Mouse (Mus musculus) heart, embryonic 12.5 days (tissue): ENCODE measurements around the gene Olfr522. TPM values are rescaled to one million over a fixed set of nuclear protein-coding genes. Genes with fewer than 3 reads are reported as not detected.

Experiments used
- ATAC-seq: fragments of 200-750 bp; cut with Nextera tagmentation; 2 replicates; pipeline ENCODE4 v1.8.0; 2017; ENCODE audit warnings: moderate TSS enrichment, moderate library complexity; ENCODE audit not compliant: insufficient number of reproducible peaks, low FRiP score
- H3K27ac ChIP-seq: fragments of 300-500 bp; sonication (generic); 2 replicates; pipeline ENCODE4 v1.5.1; 2016; ENCODE audit warnings: mild to moderate bottlenecking, moderate library complexity; ENCODE audit not compliant: poor library complexity, severe bottlenecking
- H3K27me3 ChIP-seq: fragments of 300-500 bp; sonication (generic); replicated peaks from 2 replicates; pipeline ENCODE4 v1.6.1; 2016; ENCODE audit warnings: mild to moderate bottlenecking, moderate library complexity
- H3K36me3 ChIP-seq: fragments of 300-500 bp; sonication (generic); 2 replicates; pipeline ENCODE4 v1.6.1; 2016; ENCODE audit warnings: mild to moderate bottlenecking, moderate library complexity
- H3K4me1 ChIP-seq: fragments of 300-500 bp; sonication (generic); replicated peaks from 2 replicates; pipeline ENCODE4 v1.6.1; 2016; ENCODE audit warnings: mild to moderate bottlenecking
- H3K4me2 ChIP-seq: fragments of 300-500 bp; sonication (generic); 2 replicates; pipeline ENCODE4 v1.6.1; 2016; ENCODE audit warnings: mild to moderate bottlenecking, moderate library complexity
- H3K4me3 ChIP-seq: fragments of 300-500 bp; sonication (generic); 2 replicates; pipeline ENCODE4 v1.5.1; 2016; ENCODE audit warnings: mild to moderate bottlenecking
- H3K9ac ChIP-seq: fragments of 300-500 bp; sonication (generic); 2 replicates; pipeline ENCODE4 v1.6.1; 2016; ENCODE audit warnings: mild to moderate bottlenecking, moderate library complexity
- H3K9me3 ChIP-seq: fragments of 300-500 bp; sonication (generic); replicated peaks from 2 replicates; pipeline ENCODE4 v1.6.1; 2016; ENCODE audit warnings: mild to moderate bottlenecking, moderate library complexity
- WGBS: fragments of 180-500 bp; shearing (Covaris S2); methylation state at CpG from one replicate; pipeline ENCODE4 v1.1.7; 2016; 5-methylcytosine and 5-hydroxymethylcytosine counted together
- polyA plus RNA-seq: library from polyadenylated mRNA; unstranded; fragments of >200 nt; fragmentation: Nextera tagmentation; extraction: Ambion mirVana; gene quantifications from 2 replicates; pipeline ENCODE4 v1.2.1, GENCODE M21; 2016

Gene Olfr522
- polyA plus RNA-seq, 1 experiment from 2014 or later = not detected

DNA sequence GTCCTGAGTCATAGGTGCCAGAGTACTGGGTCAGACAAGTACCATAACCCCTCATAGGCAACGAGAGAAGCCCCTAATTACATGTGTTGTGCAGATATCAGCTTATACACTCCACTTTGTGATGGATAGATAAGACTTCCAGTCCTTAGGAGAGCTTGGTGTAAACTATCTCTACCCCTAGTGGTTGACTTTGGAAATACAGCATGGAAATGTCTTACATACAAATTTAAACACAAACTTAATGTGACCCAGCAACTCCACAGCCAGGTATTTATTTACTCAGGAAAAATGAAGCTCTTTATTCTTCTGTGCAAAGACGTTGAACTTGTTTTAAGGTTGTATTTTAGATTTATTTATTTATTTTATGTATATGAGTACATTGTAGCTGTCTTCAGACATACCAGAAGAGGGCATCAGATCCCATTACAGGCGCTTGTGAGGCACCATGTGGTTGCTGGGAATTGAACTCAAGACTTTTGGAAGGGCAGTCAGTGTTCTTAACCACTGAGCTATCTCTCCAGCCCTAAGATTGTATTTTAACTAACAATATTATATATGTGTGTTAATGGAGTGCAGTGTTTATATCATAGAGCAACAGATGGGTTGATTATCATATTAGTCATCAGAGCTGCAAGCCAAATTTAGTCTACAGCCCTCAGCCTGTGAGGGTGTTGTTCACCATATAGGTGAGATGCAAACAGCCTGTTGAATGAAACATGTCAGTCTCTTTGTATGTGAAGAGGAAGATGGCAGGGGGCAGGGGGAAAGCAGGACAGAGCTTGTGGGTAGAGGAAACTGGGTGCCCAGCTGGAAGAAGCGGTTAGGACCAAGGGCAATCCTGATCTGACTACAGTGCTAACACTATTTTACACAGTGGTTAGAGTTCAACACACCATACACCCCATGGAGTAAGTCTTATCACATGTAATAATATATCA lies 24.1 kb upstream of the Olfr522 start:
- Histone ChIP-seq H3K4me2 (no peak overlapping the region), H3K9me3 (no peaks in the 10 kb centered on the region), H3K9ac (no peak overlapping the region), H3K27ac (no peak overlapping the region), H3K27me3 (no peaks in the 10 kb centered on the region; the same call in 1 of the 2 replicates), H3K4me1 (no peaks in the 10 kb centered on the region), H3K4me3 (no peak overlapping the region), H3K36me3 (no peaks in the 10 kb centered on the region)
- 45% methylated on average over 4 of the region's 4 CpGs for WGBS
- ATAC-seq = no peak

DNA sequence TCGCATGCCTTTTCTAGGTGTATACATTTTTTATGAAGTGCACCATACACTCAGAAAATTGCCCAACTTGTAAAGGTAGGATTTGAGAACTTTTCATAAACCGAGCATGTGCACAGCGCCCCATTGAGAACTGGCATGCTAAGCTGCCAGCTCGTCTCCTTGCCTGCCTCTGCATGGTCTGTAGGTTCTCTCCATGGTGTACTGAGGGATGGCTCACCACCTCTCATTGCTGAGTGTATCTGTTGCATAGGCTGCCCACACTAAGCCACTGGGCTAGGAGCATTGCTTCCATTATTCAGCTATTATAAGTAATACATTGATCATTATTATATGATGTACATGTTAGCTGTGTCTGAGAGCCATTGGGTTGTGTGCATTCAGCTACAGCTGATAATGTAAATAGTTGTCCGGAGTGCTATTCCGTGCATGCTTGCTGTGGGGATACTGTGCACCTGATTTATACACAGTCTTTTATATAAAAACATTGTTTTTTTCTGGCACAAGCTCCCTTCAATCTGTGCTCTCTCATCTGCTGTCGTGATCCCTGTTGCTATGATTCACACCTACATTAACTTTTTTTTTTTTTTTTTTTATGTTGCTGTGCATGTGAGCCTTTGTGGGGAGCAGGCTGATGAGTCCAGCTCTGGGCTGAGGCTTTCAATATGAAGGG lies 23.3 kb upstream of the Olfr522 start:
- Histone ChIP-seq H3K36me3 (no peaks in the 10 kb centered on the region), H3K4me3 (no peak overlapping the region), H3K27ac (no peak overlapping the region), H3K4me2 (no peak overlapping the region), H3K9ac (no peak overlapping the region), H3K27me3 (no peaks in the 10 kb centered on the region; the same call in 1 of the 2 replicates), H3K9me3 (no peaks in the 10 kb centered on the region), H3K4me1 (no peaks in the 10 kb centered on the region)
- WGBS = 74% methylated on average over 7 of the region's 7 CpGs
- ATAC-seq = no peak

DNA sequence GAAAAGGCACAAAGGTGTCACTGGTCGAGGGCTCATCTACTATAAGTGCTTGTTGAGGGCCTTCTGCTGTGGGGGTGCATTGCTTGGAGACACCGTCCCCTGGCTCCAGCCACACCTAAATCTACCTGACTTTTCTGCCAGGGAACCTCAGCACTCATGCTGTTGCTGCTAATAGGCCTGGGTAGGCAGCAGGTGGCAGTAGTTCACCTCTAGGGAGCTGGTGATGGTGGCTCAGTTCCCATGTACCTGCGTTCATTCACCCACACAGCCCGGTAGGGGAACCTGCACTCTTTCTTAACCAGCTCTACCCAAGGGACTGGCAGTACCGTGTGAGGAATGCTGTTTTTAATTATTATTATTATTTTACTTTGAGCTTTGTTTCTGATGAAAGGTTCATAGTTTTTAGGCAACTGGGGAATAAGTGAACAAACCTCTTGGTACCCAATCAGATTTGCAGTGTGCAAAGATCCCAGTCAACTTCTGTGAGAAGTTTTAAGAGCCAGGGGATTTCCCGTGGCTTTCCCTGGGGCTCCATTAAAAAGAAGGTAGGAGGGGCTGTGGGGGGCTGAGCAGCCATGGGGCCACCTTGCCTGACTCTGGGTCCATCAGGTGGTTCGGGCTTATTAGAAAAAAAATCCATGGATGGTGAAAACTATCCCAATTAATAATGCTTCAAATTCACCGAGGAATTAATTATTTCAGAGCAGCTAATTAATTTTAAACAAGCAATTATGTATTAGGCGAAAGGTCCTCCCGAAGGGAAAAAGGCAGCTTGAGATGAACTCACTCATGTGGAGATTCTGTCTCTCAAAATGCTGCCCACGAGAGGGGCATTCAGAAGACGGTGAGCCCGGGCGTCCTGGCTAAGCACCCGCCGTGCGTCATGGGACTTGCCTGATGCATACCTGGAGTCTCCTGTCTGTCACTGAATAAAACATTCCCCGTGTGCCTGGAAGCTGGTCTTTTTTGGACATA lies 22.4 kb upstream of the Olfr522 start:
- Histone ChIP-seq H3K9ac (no peak overlapping the region), H3K36me3 (no peaks in the 10 kb centered on the region), H3K4me2 (no peak overlapping the region), H3K27ac (no peak overlapping the region), H3K4me1 (no peaks in the 10 kb centered on the region), H3K4me3 (no peak overlapping the region), H3K27me3 (no peaks in the 10 kb centered on the region; the same call in 1 of the 2 replicates), H3K9me3 (no peaks in the 10 kb centered on the region)
- no peak for ATAC-seq
- WGBS = 60% methylated on average over 18 of the region's 18 CpGs

DNA sequence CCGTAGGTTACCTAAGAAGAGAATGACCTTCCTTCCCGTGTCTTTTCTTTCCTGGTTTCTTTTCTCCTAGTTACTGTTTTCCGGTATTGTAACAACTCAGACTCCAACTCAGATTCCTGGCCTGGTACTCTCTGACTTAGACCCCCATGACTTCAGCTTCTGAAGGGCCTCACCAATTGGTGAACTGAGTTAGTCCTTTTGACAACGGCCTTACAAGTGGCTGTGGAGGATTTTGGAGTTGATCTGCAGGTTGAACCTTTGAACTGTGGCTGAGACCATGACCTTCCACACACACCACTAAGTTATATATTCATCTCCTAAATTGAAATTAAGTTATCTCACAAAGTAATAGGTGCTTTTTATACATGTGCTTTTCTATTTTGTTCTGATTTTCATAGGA lies 19.6 kb upstream of the Olfr522 start:
- H3K4me2 ChIP-seq = no peak overlapping the region
- no peak for ATAC-seq
- no peaks in the 10 kb centered on the region for H3K4me1 ChIP-seq
- H3K27ac ChIP-seq = no peak overlapping the region
- no peaks in the 10 kb centered on the region for H3K36me3 ChIP-seq
- 72% methylated on average over 4 of the region's 4 CpGs for WGBS
- no peak overlapping the region for H3K4me3 ChIP-seq
- H3K27me3 ChIP-seq = no peaks in the 10 kb centered on the region; the same call in 1 of the 2 replicates
- H3K9me3 ChIP-seq = no peaks in the 10 kb centered on the region
- H3K9ac ChIP-seq = no peak overlapping the region

DNA sequence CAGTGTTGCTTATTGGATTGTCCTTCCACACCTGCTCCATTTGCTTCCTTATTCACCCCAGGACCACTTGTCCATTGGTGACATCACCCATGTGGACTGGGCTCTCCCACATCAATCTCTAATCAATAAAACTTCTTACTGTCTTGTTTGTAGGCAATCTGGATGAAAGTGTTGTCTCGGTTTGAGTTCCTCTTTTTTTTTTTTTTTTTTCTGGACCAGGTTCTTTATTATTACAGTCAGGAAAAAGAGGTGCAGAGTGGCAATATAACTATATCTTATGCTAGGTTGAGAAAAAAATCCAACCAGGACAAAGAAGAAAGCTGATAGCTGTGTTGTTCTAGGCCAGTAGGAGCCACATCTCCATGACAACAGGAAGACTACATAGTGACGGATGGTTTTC lies 16.1 kb upstream of the Olfr522 start:
- no peak for ATAC-seq
- H3K4me3 ChIP-seq = no peak overlapping the region
- no peak overlapping the region for H3K4me2 ChIP-seq
- H3K9ac ChIP-seq = no peak overlapping the region
- H3K9me3 ChIP-seq = no peaks in the 10 kb centered on the region
- H3K4me1 ChIP-seq = no peaks in the 10 kb centered on the region
- H3K27me3 ChIP-seq = no peaks in the 10 kb centered on the region; the same call in 1 of the 2 replicates
- H3K36me3 ChIP-seq = no peaks in the 10 kb centered on the region
- 69% methylated on average over 2 of the region's 2 CpGs for WGBS
- no peak overlapping the region for H3K27ac ChIP-seq

DNA sequence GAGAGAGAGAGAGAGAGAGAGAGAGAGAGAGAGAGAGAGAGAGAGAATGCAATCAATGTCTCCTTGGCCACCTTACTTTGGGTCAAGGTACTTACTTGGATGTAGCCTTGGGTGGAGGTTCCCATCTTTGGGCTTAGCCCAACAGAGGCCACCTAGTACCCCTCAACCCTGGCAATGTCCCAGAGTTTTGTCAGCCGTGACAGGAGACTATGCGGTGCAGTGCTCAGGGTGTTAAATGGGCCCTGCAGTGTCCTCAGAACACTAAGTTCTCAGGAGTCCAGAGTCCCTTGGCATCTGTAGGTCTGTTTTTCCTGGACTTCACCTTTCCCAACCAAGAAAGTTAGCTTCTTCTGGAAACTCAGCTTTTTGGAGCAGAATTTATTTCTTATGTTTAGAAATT lies 14.6 kb upstream of the Olfr522 start:
- 85% methylated on average over 2 of the region's 2 CpGs for WGBS
- H3K27me3 ChIP-seq = no peaks in the 10 kb centered on the region; the same call in 1 of the 2 replicates
- ATAC-seq = no peak
- no peak overlapping the region for H3K27ac ChIP-seq
- H3K4me2 ChIP-seq = no peak overlapping the region
- no peak overlapping the region for H3K4me3 ChIP-seq
- no peaks in the 10 kb centered on the region for H3K9me3 ChIP-seq
- no peak overlapping the region for H3K9ac ChIP-seq
- H3K36me3 ChIP-seq = no peaks in the 10 kb centered on the region
- H3K4me1 ChIP-seq = no peaks in the 10 kb centered on the region

DNA sequence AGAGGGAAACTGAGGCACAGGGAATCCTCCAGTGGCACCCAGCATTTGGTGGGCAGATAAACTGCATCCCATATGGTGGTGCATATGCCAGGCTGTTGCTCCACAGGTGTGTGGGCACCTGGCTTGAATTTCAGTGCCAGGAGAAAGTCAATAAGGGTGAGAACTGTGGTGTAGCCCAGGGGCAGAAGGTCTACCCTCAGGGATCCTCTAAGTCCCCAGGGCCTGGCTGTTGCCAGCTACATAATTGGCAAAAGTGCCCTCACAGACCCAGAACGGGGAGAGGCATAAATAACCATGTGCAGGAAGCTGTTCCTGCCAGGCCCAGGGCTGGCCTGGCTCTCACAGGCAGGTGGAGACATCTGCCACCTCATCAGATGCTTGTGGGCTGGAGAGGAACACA lies 8.4 kb upstream of the Olfr522 start, which contains the start of gene Olfr523:
Gene Olfr523 (plus strand): TSS at position 282 of the 400 bp plus-strand sequence.
- 39% methylated on average over 1 of the region's 1 CpGs for WGBS

DNA sequence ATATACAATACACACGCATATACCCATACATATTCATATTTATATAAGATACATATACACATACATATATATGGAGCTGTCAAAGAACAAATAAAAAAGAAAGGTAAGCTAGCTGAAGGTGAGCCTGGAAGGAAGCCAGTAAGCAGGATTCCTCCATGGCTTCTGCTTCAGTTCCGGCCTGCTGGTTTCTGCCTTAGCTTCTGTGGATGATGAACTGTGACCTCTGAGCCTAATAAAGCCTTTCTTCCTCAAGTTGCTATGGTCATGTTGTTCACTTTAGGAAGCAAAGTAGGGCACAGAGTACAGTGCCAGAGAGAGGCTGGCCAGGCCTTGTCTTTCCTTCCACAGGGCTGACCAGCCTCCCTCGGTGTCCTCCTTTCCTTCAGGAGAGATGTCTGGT lies 6.3 kb upstream of the Olfr522 start:
- no peak overlapping the region for H3K4me2 ChIP-seq
- no peaks in the 10 kb centered on the region for H3K36me3 ChIP-seq
- no peaks in the 10 kb centered on the region for H3K4me1 ChIP-seq
- H3K9me3 ChIP-seq = no peaks in the 10 kb centered on the region
- no peak overlapping the region for H3K27ac ChIP-seq
- no peak overlapping the region for H3K9ac ChIP-seq
- WGBS = 89% methylated on average over 3 of the region's 3 CpGs
- H3K4me3 ChIP-seq = no peak overlapping the region
- H3K27me3 ChIP-seq = no peaks in the 10 kb centered on the region; the same call in 1 of the 2 replicates
- no peak for ATAC-seq

More for the DNA sequence above, 8.4 kb upstream of the Olfr522 start, which contains the start of gene Olfr523:
- H3K4me1 ChIP-seq = no peaks in the 10 kb centered on the region
- no peak for ATAC-seq
- no peak within 1 kb of the TSS for H3K9ac ChIP-seq
- H3K9me3 ChIP-seq = no peaks in the 10 kb centered on the region
- H3K4me3 ChIP-seq = no peak within 1 kb of the TSS
- H3K27ac ChIP-seq = no peak within 1 kb of the TSS
- H3K27me3 ChIP-seq = no peaks in the 10 kb centered on the region; the same call in 1 of the 2 replicates
- no peaks in the 10 kb centered on the region for H3K36me3 ChIP-seq
- H3K4me2 ChIP-seq = no peak within 1 kb of the TSS

DNA sequence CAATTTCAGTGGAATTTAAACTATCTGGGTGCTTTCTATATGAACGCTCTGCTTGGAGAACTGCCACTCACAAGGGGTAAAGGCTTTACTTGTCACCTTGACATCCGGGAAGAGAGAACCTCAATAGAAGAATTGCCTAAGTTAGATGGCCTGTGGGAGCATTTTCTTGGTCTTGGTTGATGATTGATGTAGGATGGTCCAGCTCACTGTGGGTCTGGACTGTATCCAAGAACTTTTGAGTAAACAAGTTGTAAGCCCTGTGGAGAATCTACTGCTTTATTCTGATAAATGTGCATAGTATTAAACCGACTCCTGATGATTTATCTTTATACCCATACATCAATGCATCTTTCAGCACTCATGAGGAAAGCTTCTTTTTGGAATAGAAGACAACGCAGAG lies 4.8 kb upstream of the Olfr522 start:
- ATAC-seq = no peak
- WGBS = 71% methylated on average over 4 of the region's 4 CpGs

DNA sequence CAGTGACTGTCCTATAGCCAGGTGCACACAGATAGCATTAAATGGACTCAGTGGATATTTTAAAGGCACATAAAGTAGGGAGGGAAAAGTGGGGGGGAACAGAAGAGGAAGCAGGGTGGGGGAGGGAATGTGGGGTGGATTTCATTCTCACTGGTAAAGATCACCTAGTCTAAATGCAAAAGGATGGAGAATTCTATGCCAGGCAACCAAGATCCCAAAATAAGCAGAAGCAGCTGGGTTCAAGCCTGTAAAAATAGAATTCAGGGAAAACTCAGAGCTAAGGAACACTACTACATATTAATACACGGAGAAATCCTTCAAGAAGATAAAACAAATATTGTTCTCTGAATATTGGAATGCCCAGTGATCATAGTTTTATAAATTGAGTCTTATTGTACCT lies 3.4 kb upstream of the Olfr522 start:
- WGBS = 73% methylated on average over 1 of the region's 1 CpGs
- Histone ChIP-seq H3K9ac (no peak overlapping the region), H3K4me3 (no peak overlapping the region), H3K4me2 (no peak overlapping the region), H3K36me3 (no peaks in the 10 kb centered on the region), H3K27me3 (no peaks in the 10 kb centered on the region), H3K27ac (no peak overlapping the region), H3K4me1 (no peaks in the 10 kb centered on the region), H3K9me3 (no peaks in the 10 kb centered on the region)
- ATAC-seq = no peak

More for the DNA sequence above, 4.8 kb upstream of the Olfr522 start:
- H3K9me3 ChIP-seq = no peaks in the 10 kb centered on the region
- no peak overlapping the region for H3K4me3 ChIP-seq
- H3K27me3 ChIP-seq = no peaks in the 10 kb centered on the region
- H3K27ac ChIP-seq = no peak overlapping the region
- H3K4me2 ChIP-seq = no peak overlapping the region
- H3K9ac ChIP-seq = no peak overlapping the region
- no peaks in the 10 kb centered on the region for H3K36me3 ChIP-seq
- no peaks in the 10 kb centered on the region for H3K4me1 ChIP-seq
